Mouse (Mus musculus): ENCODE measurements at regions not wholly inside any gene's neighbourhood (a gene's known extent, or its start where the extent isn't known, plus 50 kb on each side); places are given as distances from the start of the nearest gene placed in this dataset.

- H3K36me3 ChIP-seq (replicated peaks) = no peaks in the 10 kb centered on the region
- DNase-seq (ENCODE audit: extremely low spot score, low spot score) = peak; percentile 15
These were observed 3131.6 kb upstream of the Lrrc6 start for GRCm38 (mm10) chr15:69632306-69632705.

GRCm38 (mm10) chr15:69617998-69618397 lies 3117.3 kb upstream of the Lrrc6 start:
- no peaks in the 10 kb centered on the region for H3K4me1 ChIP-seq
- H3K27ac ChIP-seq = no peak overlapping the region
- no peaks in the 10 kb centered on the region for H3K36me3 ChIP-seq (replicated peaks)
- no peaks in the 10 kb centered on the region for H3K27me3 ChIP-seq (ENCODE audit: poor library complexity, severe bottlenecking)
- no peaks in the 10 kb centered on the region for H3K9me3 ChIP-seq
- WGBS = 89% methylated on average over 2 of the region's 2 CpGs
- no peak overlapping the region for H3K4me3 ChIP-seq
- no peak for DNase-seq (ENCODE audit: extremely low spot score, low spot score)

More at GRCm38 (mm10) chr15:69632306-69632705, 3131.6 kb upstream of the Lrrc6 start:
- Histone ChIP-seq H3K27ac (no peak overlapping the region), H3K4me1 (peaks cover 10% of the 10 kb centered on the region), H3K27me3 (ENCODE audit: poor library complexity, severe bottlenecking) (no peaks in the 10 kb centered on the region), H3K9me3 (no peaks in the 10 kb centered on the region), H3K4me3 (no peak overlapping the region)

GRCm38 (mm10) chr15:69614048-69614447 lies 3113.3 kb upstream of the Lrrc6 start:
- no peaks in the 10 kb centered on the region for H3K9me3 ChIP-seq
- H3K27ac ChIP-seq = no peak overlapping the region
- DNase-seq (ENCODE audit: extremely low spot score, low spot score) = no peak
- no peak overlapping the region for H3K4me3 ChIP-seq
- H3K4me1 ChIP-seq = no peaks in the 10 kb centered on the region
- H3K36me3 ChIP-seq (replicated peaks) = no peaks in the 10 kb centered on the region
- no peaks in the 10 kb centered on the region for H3K27me3 ChIP-seq (ENCODE audit: poor library complexity, severe bottlenecking)
- WGBS = 90% methylated on average over 3 of the region's 3 CpGs

- Histone ChIP-seq H3K4me3 (no peak overlapping the region), H3K4me1 (peaks cover 32% of the 10 kb centered on the region), H3K9me3 (no peaks in the 10 kb centered on the region), H3K27me3 (ENCODE audit: poor library complexity, severe bottlenecking) (no peaks in the 10 kb centered on the region), H3K36me3 (replicated peaks) (no peaks in the 10 kb centered on the region), H3K27ac (peak overlapping the region; percentile 76)
- WGBS = 20% methylated on average over 4 of the region's 4 CpGs
- DNase-seq (ENCODE audit: extremely low spot score, low spot score) = peak; percentile 17
These were observed 3090.7 kb upstream of the Lrrc6 start for GRCm38 (mm10) chr15:69591219-69592006.

GRCm38 (mm10) chr15:69588084-69588483 lies 3087.4 kb upstream of the Lrrc6 start:
- H3K27ac ChIP-seq = no peak overlapping the region; the same call in 1 of the 2 replicates
- no peaks in the 10 kb centered on the region for H3K36me3 ChIP-seq (replicated peaks)
- no peaks in the 10 kb centered on the region for H3K27me3 ChIP-seq (ENCODE audit: poor library complexity, severe bottlenecking)
- no peak for DNase-seq (ENCODE audit: extremely low spot score, low spot score)
- WGBS = 22% methylated on average over 5 of the region's 5 CpGs
- H3K9me3 ChIP-seq = no peaks in the 10 kb centered on the region
- H3K4me3 ChIP-seq = no peak overlapping the region
- H3K4me1 ChIP-seq = peaks cover 32% of the 10 kb centered on the region

- Histone ChIP-seq H3K4me1 (peaks cover 20% of the 10 kb centered on the region), H3K27me3 (ENCODE audit: poor library complexity, severe bottlenecking) (no peaks in the 10 kb centered on the region), H3K9me3 (no peaks in the 10 kb centered on the region), H3K36me3 (replicated peaks) (no peaks in the 10 kb centered on the region), H3K27ac (no peak overlapping the region), H3K4me3 (no peak overlapping the region)
- WGBS = 56% methylated on average over 2 of the region's 2 CpGs
- no peak for DNase-seq (ENCODE audit: extremely low spot score, low spot score)
These were observed 3076.0 kb upstream of the Lrrc6 start for GRCm38 (mm10) chr15:69576742-69577141.

GRCm38 (mm10) chr15:69575611-69576153 lies 3075.0 kb upstream of the Lrrc6 start:
- peak; percentile 43 for DNase-seq (ENCODE audit: extremely low spot score, low spot score)
- no peaks in the 10 kb centered on the region for H3K9me3 ChIP-seq
- peak overlapping the region; percentile 62 for H3K27ac ChIP-seq
- no peaks in the 10 kb centered on the region for H3K36me3 ChIP-seq (replicated peaks)
- 29% methylated on average over 4 of the region's 4 CpGs for WGBS
- H3K27me3 ChIP-seq (ENCODE audit: poor library complexity, severe bottlenecking) = no peaks in the 10 kb centered on the region
- H3K4me1 ChIP-seq = peaks cover 20% of the 10 kb centered on the region
- no peak overlapping the region for H3K4me3 ChIP-seq

GRCm38 (mm10) chr15:69554171-69554570 lies 3053.5 kb upstream of the Lrrc6 start:
- Histone ChIP-seq H3K4me1 (peaks cover 18% of the 10 kb centered on the region), H3K27ac (no peak overlapping the region), H3K9me3 (no peaks in the 10 kb centered on the region), H3K4me3 (no peak overlapping the region), H3K36me3 (replicated peaks) (no peaks in the 10 kb centered on the region), H3K27me3 (ENCODE audit: poor library complexity, severe bottlenecking) (no peaks in the 10 kb centered on the region)
- 90% methylated on average over 3 of the region's 3 CpGs for WGBS
- DNase-seq (ENCODE audit: extremely low spot score, low spot score) = no peak

- Histone ChIP-seq H3K27ac (0 out of 2 replicates have a peak overlapping the region, but pooled peaks have one; percentile 11), H3K27me3 (ENCODE audit: poor library complexity, severe bottlenecking) (no peaks in the 10 kb centered on the region), H3K9me3 (no peaks in the 10 kb centered on the region)
These were observed 3051.4 kb upstream of the Lrrc6 start for GRCm38 (mm10) chr15:69552062-69552628.

GRCm38 (mm10) chr15:69551012-69551411 lies 3050.3 kb upstream of the Lrrc6 start:
- Histone ChIP-seq H3K36me3 (replicated peaks) (no peaks in the 10 kb centered on the region), H3K4me3 (no peak overlapping the region), H3K9me3 (no peaks in the 10 kb centered on the region), H3K27me3 (ENCODE audit: poor library complexity, severe bottlenecking) (no peaks in the 10 kb centered on the region), H3K27ac (no peak overlapping the region), H3K4me1 (peaks cover 18% of the 10 kb centered on the region)
- no peak for DNase-seq (ENCODE audit: extremely low spot score, low spot score)
- 85% methylated on average over 1 of the region's 1 CpGs for WGBS

More at GRCm38 (mm10) chr15:69552062-69552628, 3051.4 kb upstream of the Lrrc6 start:
- Histone ChIP-seq H3K4me3 (no peak overlapping the region), H3K4me1 (peaks cover 18% of the 10 kb centered on the region), H3K36me3 (replicated peaks) (no peaks in the 10 kb centered on the region)
- WGBS = 87% methylated on average over 5 of the region's 5 CpGs
- no peak for DNase-seq (ENCODE audit: extremely low spot score, low spot score)

GRCm38 (mm10) chr15:69526441-69527094 lies 3025.9 kb upstream of the Lrrc6 start:
- Histone ChIP-seq H3K27me3 (ENCODE audit: poor library complexity, severe bottlenecking) (no peaks in the 10 kb centered on the region), H3K9me3 (no peaks in the 10 kb centered on the region), H3K4me3 (no peak overlapping the region), H3K36me3 (replicated peaks) (no peaks in the 10 kb centered on the region), H3K4me1 (no peaks in the 10 kb centered on the region), H3K27ac (no peak overlapping the region)
- no peak for DNase-seq (ENCODE audit: extremely low spot score, low spot score)
- 75% methylated on average over 6 of the region's 6 CpGs for WGBS

- Histone ChIP-seq H3K36me3 (replicated peaks) (no peaks in the 10 kb centered on the region), H3K4me3 (no peak overlapping the region), H3K9me3 (no peaks in the 10 kb centered on the region), H3K27ac (no peak overlapping the region), H3K27me3 (ENCODE audit: poor library complexity, severe bottlenecking) (no peaks in the 10 kb centered on the region), H3K4me1 (peaks cover 6% of the 10 kb centered on the region; the same call in 1 of the 2 replicates)
- DNase-seq (ENCODE audit: extremely low spot score, low spot score) = no peak
- WGBS = 74% methylated on average over 5 of the region's 5 CpGs
These were observed 2983.8 kb upstream of the Lrrc6 start for GRCm38 (mm10) chr15:69484421-69485074.

Data from forebrain, embryonic 10.5 days (tissue).